Mouse (Mus musculus): ENCODE data around the gene Btbd9.

The Btbd9 gene

GRCm38 (mm10) chr17:30598300-30598699 is 22.0 kb upstream of the Btbd9 start:
- no peak for DNase-seq (ENCODE audit: low spot score in 2 of 2)

DNA sequence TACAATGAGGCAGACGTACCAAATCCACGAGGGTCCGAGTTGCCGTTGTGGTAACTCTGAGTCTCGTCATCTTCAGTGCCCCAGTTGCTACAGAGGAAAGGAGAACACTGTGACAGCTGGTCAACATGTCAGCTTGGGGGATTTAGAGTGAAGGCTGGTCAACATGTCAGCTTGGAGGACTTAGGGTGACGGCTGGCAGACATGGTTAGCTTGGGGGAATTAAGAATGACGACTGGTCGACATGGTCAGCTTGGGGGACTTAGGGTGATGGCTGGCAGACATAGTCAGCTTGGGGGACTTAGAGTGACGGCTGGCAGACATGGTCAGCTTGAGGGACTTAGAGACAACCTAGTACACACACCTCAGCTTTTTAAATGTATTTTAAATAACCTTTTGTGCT is 21.5 kb upstream of the Btbd9 start:
- DNase-seq (ENCODE audit: low spot score in 2 of 2): no peak

GRCm38 (mm10) chr17:30594846-30595245 is 18.6 kb upstream of the Btbd9 start:
- no peak for DNase-seq (ENCODE audit: low spot score in 2 of 2)

DNA sequence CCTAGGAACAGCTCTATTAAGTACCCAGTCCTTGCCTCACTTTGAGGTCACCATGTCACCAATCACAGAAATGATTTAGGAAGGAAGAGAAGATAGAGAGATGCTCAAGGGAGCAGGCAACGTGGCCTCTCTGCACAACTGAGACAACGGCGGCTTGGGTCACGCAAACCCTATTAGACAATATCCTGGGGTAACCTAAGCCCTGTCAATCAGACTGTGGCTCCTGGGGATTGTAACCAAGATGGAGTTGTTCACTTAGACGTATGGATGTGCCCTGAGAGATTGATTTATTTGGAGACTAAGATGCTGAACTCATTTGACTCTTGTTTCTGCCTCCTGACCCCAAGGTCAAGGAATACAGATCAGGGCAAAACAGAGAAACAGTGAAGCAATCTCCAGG is 18.1 kb upstream of the Btbd9 start:
- DNase-seq (ENCODE audit: low spot score in 2 of 2): no peak

DNA sequence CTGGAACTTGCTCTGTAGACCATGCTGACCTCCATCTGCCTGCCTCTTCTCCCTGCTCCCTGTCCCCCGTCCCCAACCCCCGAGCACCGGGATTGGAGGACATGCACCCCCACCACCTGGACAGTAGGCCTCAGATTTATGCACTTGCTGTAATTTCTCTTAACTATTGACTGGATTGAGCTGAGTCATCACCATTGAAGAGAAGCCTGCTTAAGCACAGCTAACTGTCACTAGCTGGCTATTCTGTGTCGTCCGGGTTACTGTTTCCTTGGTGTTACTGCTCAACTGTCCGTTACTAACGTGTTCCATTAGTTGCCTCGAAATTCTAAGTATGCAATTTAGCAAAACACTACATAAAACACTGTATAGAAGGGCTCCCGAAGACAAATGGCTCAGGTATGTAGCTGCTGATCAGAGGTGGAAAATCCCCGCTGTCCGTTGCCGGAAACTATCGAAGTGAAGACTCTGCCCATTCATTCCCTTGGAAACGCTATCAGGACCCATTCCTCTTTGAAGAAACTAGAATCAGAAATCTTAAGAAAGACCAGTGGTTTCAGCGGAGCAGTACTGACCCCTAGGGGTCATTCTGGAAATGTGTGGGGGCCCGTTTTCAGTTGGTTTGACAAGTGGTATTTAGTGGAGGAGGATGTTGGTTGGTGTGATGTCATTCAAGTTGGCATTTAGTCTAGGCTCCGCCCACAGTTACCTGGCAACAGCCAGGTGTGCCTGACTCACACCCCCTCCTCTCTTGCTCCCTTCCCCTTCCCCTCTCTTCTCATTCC is 14.3 kb upstream of the Btbd9 start:
- peak in 1 of 2 experiments; percentile 49 for DNase-seq (ENCODE audit: low spot score in 2 of 2)

DNA sequence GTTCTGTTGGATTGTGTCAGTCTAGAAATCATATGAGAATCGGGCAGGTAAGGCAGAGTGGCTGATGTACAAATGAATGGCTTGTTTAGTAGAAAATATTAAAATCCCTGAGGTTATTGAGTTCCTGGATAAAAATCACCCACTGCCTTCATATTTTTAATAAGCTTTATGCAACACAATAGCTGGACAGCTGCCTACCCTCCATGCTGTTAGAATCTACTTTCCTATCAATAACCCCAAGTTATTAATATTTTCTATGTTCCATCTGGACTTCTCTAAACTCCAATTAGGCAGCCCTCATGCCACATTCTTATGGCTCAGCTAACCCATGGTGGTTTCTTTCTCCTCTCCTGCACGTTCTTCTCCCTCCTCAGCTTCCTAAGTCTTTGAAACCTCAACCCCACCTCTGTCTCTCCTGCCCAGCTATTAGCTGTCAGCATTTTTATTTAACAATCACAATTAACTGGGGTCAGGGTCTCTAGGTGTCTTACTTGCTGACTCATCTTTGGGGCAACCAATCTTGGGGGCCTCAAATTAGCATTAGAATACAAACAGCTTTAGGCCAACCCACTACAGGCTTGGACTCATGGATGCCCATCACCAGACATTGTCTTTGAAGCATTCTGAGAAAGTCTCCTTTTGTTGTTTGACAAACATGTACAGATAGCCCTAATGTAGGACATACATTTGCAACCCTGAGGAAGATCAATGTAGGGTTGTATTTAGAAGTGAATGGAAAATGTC is 7.1 kb upstream of the Btbd9 start:
- DNase-seq (ENCODE audit: low spot score in 2 of 2): no peak

- DNase-seq (ENCODE audit: low spot score in 2 of 2): no peak
These were observed 6.0 kb upstream of the Btbd9 start for GRCm38 (mm10) chr17:30582313-30582712.

DNA sequence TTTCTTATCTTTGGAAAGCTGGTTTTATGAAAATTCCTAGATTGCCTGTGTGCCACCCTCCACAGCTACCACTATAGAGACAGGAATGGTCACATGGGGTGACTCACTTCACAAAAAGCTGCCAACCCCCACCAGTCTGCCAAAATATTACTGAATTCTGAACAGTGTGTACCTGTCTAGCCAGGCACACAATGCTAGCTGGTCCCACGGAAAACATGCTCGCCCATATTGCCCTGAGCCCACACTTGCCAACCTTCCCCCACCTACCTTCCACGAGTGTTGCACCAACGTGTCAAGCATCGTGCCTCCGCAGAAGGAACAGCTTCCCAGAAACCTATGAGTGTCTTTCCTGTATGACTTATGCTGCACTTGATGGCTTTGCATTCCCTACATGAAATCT is 4.9 kb upstream of the Btbd9 start:
- DNase-seq (ENCODE audit: low spot score in 2 of 2): no peak

DNA sequence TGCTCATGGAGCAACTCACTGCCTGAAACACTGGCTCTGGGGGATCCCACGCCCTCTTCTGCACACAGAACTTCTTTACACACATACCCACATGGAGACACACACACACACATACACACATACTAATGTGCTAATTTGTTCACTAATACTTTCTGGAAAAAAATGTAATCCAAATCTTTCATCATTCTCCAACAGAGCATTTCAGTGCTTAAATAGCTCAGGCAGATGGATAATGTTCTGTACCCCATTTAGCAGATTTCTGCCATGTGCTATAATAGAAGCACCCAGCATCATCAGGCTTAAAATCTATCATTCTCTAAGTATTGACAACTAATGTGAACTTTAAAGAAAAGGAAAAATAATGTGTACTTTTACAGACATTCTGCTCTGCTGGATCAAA is 4.5 kb upstream of the Btbd9 start:
- DNase-seq (ENCODE audit: low spot score in 2 of 2): no peak

DNA sequence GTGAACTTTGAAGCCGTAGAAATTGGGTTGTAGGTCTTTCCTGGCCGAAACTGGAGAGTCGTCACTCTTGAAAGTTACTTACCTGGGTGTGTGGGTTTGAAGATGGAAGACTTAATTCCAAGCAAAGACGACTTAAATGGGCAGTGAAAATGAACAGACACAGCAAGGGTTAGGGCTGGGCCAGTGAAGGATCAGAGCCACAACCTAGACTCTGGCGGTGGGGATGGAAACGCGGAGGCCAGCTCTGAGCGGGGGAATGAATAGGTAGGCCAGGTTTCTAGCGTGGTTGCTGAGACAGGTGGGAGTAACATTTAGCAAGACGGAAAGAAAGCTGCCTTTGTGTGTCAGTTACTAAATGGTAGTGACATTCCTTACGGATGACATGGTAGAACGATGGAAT is 658 bp upstream of the Btbd9 start:
- no peak for DNase-seq (ENCODE audit: low spot score in 2 of 2)

DNA sequence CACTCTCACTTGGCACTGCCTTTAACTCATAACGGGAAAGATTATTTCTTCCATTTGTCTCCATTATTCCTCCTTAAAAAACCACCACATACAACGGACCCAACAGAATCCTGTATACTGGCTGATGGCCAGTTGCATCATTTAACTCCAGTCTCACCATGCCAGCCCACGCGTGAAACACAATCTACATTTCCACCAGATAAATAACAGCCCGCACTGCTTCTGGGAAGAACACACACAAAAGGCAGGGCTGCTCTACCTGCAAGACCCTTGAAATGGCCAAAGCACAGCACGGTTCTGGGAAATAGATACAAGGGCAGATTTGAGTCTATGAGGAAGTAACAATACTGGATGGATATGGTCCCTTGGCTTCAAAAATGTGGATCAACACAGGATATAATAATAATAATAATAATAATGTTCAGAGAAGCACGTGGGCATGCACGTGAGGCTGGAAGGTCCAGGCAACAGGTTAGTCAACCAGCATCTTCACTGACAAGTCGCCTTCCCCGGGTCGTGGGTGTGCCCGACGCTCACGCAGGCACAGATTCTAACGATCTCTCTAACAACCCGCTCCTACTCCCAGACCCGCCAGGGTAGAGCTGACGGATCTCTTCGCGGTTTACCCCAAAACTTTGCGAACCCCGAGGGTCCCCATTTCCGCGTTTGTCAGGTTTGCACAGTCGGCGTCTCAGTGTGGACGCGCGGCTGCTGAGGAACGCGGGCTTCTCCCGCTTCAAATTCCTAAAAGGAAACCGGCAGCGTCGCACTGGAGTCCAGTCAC is 975 bp downstream of the Btbd9 start:
- DNase-seq (ENCODE audit: low spot score in 2 of 2): no peak

GRCm38 (mm10) chr17:30574783-30575075 is 1.6 kb downstream of the Btbd9 start:
- no peak for DNase-seq (ENCODE audit: low spot score in 2 of 2)

DNA sequence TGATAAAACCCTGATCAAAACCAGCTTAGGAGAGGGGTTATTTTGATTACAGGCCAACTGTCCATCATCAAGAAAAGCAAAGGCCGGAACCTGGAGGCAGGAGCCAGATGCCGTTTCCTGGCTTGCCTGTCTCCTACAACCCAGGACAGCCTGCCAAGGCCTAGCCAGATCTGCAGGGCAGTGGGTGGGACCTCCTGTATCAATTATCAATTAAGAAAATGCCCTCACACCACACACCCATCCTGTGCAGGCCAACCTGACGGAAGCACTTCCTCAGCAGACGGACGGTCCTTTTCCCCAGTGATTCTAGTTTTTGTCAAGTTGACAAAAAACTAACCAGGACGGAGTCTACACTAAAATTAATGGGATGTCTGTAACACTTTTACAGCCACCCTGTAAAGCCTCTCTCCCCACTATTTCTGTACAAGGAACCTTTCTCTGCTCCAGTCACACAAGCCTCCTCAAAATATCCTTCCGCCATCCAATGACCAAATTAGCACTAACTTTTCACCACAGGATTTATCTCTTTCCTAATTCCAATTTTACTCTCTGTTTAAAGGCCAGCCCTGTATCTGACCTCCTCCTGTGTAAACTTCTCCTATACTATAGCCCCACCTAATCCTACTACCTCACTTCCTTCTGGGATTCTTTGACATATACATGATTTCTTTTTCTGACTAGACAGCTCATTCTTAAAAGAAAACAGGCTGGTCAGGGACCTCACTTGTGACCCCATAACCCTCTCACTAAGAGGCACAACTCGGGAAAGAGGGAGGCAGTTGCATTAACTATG is 2.1 kb downstream of the Btbd9 start:
- DNase-seq (ENCODE audit: low spot score in 2 of 2): peak; percentile 41 to 63

GRCm38 (mm10) chr17:30570971-30571370 is 5.3 kb downstream of the Btbd9 start:
- no peak for DNase-seq (ENCODE audit: low spot score in 2 of 2)

- DNase-seq (ENCODE audit: low spot score in 2 of 2): no peak
These were observed 6.1 kb downstream of the Btbd9 start for GRCm38 (mm10) chr17:30570173-30570572.

- DNase-seq (ENCODE audit: low spot score in 2 of 2): no peak
These were observed 7.8 kb downstream of the Btbd9 start for GRCm38 (mm10) chr17:30568473-30568872.

GRCm38 (mm10) chr17:30564971-30565370 is 11.3 kb downstream of the Btbd9 start:
- DNase-seq (ENCODE audit: low spot score in 2 of 2): no peak

DNA sequence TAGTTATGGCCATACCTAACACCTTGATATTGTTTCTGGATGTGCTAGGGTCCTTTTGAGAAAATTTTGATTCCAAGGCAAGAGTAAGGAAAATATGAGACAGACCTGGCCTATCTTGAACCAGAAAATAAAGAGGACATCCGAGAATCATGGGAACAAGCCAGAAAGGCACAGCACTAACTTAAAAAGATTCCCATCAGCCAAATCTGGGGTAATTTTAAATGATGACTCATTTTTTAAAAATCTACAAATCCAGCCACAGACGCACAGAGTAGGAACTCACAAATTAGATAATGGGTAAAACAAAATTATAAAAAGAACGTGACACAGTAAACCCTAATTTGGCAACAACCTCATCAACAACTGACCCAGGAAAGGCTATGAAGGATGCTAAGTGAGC is 11.9 kb downstream of the Btbd9 start:
- no peak for DNase-seq (ENCODE audit: low spot score in 2 of 2)

- DNase-seq (ENCODE audit: low spot score in 2 of 2): no peak
These were observed 12.7 kb downstream of the Btbd9 start for GRCm38 (mm10) chr17:30563484-30564075.

- DNase-seq (ENCODE audit: low spot score in 2 of 2): no peak
These were observed 13.5 kb downstream of the Btbd9 start for GRCm38 (mm10) chr17:30562770-30563169.

DNA sequence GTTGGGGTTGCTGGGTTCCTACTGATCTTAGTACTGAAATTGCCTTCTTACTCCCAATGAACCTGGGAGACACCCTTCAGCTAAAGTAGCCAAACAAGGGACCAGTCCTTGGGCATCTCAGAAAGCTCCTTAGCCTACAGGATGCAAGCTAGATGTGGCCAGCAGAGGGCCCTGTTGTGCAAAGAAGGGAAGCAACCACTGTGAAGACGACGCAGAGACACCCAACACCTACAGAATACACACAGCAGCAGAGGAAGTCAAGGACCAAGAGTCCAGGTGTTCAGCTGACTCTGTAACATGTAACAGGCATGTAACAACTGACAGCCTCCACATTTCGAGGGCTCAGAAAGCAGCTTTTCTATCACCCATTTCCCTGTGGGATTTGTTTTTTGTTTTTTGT is 16.8 kb downstream of the Btbd9 start:
- DNase-seq (ENCODE audit: low spot score in 2 of 2): peak in 1 of 2 experiments; percentile 48

DNA sequence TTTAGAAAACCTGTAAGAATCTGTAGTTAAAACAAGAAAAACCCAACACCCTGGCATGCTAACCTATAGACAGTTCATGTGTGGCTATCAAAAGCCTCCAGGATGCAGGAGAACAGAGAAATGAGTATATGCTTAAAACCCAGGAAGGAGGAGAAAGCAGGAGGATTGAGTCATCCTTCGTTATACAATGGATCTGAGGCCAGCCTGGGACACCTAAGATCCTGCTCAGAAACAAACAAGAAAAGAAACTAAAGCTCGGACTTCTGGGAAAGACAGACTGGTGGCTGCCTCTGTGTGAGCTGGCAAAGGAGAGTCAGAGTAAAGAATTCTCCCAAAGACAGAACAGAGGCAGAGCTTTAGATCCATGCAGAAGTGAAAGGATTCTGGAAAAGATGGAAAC is 17.7 kb downstream of the Btbd9 start:
- no peak for DNase-seq (ENCODE audit: low spot score in 2 of 2)

All from heart, adult 9 months (tissue).